Mouse (Mus musculus): Measurements from ENCODE around the gene Abr. TPM values are rescaled to one million over a fixed set of nuclear protein-coding genes. Genes with fewer than 3 reads are reported as not detected.
A peak's percentile ranks its signal among the peaks of the same experiment; 100 is the strongest.

The Abr gene
- total RNA-seq, 2 experiments from 2014 or later: 8.2 to 12.7 TPM

GRCm38 (mm10) chr11:76624881-76625280, 2.8 kb upstream of the Abr start:
- DNase-seq: no peak
- intact Hi-C loops (cut with DNase I): no loop called here

GRCm38 (mm10) chr11:76624071-76624470, 2.0 kb upstream of the Abr start:
- no peak for DNase-seq
- intact Hi-C loops (cut with DNase I): no loop called here

- intact Hi-C loops (cut with DNase I): no loop called here
- DNase-seq: peak; percentile 18 to 42
These were observed 1.3 kb upstream of the Abr start for GRCm38 (mm10) chr11:76623206-76623961.

GRCm38 (mm10) chr11:76622566-76623205, 572 bp upstream of the Abr start:
- peak in 1 of 2 experiments; percentile 22 for DNase-seq
- intact Hi-C loops (cut with DNase I): no loop called here

- DNase-seq: no peak
- intact Hi-C loops (cut with DNase I): no loop called here
These were observed 4.0 kb downstream of the Abr start for GRCm38 (mm10) chr11:76618134-76618533.

GRCm38 (mm10) chr11:76614246-76614645, 7.9 kb downstream of the Abr start:
- DNase-seq: no peak
- intact Hi-C loops (cut with DNase I): no loop called here

GRCm38 (mm10) chr11:76612638-76613104, 9.4 kb downstream of the Abr start:
- no peak for DNase-seq
- intact Hi-C loops (cut with DNase I): no loop called here

GRCm38 (mm10) chr11:76610948-76611347, 11.2 kb downstream of the Abr start:
- intact Hi-C loops (cut with DNase I): no loop called here
- no peak for DNase-seq

GRCm38 (mm10) chr11:76606521-76606920, 15.6 kb downstream of the Abr start:
- DNase-seq: no peak
- intact Hi-C loops (cut with DNase I): no loop called here

- intact Hi-C loops (cut with DNase I): no loop called here
- no peak for DNase-seq
These were observed 22.9 kb downstream of the Abr start for GRCm38 (mm10) chr11:76599219-76599618.

- intact Hi-C loops (cut with DNase I): no loop called here
- DNase-seq: no peak
These were observed 23.4 kb downstream of the Abr start for GRCm38 (mm10) chr11:76598757-76599156.

GRCm38 (mm10) chr11:76593620-76594326, 28.3 kb downstream of the Abr start:
- no peak for DNase-seq
- intact Hi-C loops (cut with DNase I): no loop called here

- intact Hi-C loops (cut with DNase I): no loop called here
- DNase-seq: no peak
These were observed 32.4 kb downstream of the Abr start for GRCm38 (mm10) chr11:76589746-76590145.

GRCm38 (mm10) chr11:76588632-76589485, 33.3 kb downstream of the Abr start:
- no peak for DNase-seq
- intact Hi-C loops (cut with DNase I): no loop called here

- no peak for DNase-seq
- intact Hi-C loops (cut with DNase I): no loop called here
These were observed 34.1 kb downstream of the Abr start for GRCm38 (mm10) chr11:76588032-76588431.

- no peak for DNase-seq
- intact Hi-C loops (cut with DNase I): no loop called here
These were observed 34.8 kb downstream of the Abr start for GRCm38 (mm10) chr11:76587333-76587732.

- DNase-seq: no peak
- intact Hi-C loops (cut with DNase I): no loop called here
These were observed 36.0 kb downstream of the Abr start for GRCm38 (mm10) chr11:76586119-76586518.

GRCm38 (mm10) chr11:76577588-76578257, 44.4 kb downstream of the Abr start:
- DNase-seq: peak; percentile 80 to 86
- intact Hi-C loops (cut with DNase I): loop anchor here (2.0 to 10.0 kb wide), 2 partner anchors 39 to 123 kb away; no protein-coding TSS in a partner anchor

GRCm38 (mm10) chr11:76572820-76573385, 49.2 kb downstream of the Abr start:
- DNase-seq: no peak
- intact Hi-C loops (cut with DNase I): loop anchor here (10.0 kb wide), 1 partner anchor 118 kb away; no protein-coding TSS in a partner anchor

Data from gastrocnemius, postnatal 36 days (tissue).